Mouse (Mus musculus): ENCODE measurements around the gene Bco2.

Bco2 gene

DNA sequence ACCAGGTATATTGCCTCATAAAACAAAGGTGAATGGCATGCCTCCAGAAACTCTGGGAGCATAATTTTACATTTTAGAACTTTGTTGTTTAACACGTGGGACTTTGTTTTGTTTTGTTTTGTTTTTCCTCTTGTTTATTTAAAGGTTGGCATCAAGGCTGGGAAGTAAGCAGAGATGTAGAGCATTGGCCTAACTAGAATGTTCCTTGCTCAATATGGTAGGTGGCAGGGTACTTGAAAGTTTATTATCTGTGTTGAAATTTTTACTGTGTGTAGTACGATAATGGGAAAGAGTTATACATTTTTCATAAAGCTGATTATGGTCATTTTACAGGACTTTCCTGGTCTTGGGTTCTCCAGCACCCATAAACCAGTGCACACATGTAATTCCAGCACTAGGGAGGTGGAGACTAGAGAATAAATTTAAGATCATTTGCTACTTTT, 7.0 kb upstream of the Bco2 start:
- no peak for ATAC-seq (ENCODE audit: insufficient number of reproducible peaks, low FRiP score, low TSS enrichment)

DNA sequence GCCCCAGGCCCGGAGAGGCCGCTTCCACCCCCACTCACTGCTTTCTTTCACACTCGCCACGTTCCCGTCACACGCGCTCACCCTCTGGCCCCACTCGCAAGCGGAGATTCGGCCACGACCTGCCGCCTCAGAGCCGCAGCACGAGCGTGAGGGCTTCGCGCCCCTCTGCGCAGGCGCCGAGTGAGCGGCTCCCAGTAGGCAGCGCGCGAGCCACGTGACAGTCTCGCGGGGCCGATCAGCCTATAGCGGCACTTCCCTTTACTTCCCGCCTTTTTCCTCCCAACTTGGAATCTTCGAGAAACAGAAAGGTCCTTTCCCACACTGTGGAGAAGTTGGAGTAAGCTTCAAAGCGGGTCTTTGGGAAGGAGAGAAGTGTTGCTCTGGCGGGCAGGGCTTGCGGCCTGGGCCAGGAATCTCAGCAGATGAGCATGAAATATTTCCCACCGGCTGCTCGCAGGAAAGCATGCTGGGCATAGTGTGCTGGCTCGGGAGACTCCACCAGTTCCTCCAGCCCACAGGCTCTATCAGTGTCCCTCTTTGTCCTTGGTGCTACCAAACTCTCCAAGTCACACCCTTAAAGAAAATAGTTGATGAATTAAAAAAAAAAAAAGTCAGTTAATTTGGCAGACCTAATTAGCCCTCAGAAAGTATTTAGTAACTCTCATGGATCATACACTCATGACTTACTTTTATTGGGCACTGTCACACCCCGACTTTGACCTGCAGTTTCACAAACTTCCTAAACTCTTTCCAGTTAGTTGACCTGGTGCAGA, 6.3 kb upstream of the Bco2 start, which contains the start of gene Tex12:
Gene Tex12 (minus strand): TSS at position 181 of the 773 bp plus-strand sequence.
- ATAC-seq (ENCODE audit: insufficient number of reproducible peaks, low FRiP score, low TSS enrichment), result no peak

DNA sequence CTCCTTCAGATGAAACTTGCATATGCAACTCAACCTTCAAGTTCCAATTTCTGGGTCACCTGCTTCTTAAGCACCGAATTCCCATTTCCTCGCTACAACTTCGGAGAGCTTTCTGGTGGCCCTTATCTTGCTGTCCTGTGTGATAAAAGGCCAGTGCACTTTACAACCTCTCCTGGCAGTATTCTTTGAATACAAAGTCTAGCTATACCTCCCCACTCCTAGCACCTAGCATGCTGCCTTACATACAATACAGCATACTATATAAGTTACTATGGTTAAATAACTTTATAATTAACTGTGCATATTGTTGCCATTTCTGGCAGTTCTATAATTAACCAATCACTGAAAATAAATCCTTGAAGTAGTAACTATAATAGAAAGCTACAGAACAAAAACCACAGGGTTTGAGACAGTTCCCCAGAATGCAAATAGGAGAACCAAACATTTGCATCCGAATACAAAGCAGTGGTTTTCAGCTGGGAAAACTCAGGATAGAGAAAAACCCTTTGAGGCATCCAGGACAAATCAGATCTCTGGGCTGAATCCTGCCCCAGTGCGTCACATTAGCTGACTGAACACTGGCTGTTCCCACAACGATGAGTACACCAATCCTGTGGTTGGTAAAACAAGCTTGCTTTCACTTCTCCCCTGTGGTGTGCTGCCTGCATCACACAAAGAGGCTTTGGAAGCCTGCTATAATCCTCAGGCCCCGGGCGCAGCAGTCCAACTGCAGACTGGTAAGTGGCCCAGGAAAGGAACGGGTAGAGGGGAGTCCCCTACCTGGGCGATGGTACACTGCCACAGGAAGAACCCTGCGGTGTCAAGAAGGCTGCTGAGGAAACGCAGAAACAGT, 514 bp downstream of the Bco2 start, which contains the start of gene Il18:
Gene Il18 (plus strand): TSS at position 587 of the 853 bp plus-strand sequence.
- ATAC-seq (ENCODE audit: insufficient number of reproducible peaks, low FRiP score, low TSS enrichment), result no peak

DNA sequence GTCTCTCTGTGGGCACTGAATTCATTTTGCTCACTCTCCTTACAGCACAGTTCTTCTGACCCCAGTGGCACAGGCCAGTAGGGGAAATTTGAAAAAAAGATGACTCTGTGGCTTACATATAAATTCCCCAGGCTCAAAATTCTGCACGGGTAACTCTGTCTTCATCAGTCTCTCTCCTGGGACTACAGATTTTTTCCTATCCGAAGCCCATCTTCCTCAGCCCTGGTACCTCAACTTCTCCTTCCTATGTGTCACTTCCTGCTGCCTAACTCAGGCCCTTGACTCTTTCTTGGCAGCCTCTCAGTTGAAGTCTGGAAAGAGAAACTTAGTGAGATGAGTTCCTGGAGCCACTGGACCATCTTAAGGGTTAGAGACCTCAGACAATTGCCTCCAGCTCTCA, 1.4 kb downstream of the Bco2 start:
- no peak for ATAC-seq (ENCODE audit: insufficient number of reproducible peaks, low FRiP score, low TSS enrichment)

DNA sequence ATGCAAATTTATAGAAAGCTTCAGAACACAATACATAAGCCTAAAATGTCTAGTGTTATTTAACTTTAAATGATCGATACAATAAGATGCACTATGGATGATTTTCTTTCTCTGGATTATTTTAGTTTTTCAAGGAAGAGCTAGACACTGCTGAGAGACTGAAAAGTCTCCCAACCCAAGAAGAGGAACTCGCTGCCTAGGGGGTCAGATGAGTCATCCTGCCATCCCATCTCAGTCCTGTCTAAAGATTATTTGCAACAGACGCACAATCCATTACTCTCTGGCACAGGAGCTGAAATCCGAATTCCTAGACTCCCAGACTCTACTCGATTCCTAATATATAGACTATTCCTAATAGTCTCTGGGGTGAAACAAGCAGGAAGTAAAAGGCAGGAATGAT, 2.8 kb downstream of the Bco2 start:
- no peak for ATAC-seq (ENCODE audit: insufficient number of reproducible peaks, low FRiP score, low TSS enrichment)

DNA sequence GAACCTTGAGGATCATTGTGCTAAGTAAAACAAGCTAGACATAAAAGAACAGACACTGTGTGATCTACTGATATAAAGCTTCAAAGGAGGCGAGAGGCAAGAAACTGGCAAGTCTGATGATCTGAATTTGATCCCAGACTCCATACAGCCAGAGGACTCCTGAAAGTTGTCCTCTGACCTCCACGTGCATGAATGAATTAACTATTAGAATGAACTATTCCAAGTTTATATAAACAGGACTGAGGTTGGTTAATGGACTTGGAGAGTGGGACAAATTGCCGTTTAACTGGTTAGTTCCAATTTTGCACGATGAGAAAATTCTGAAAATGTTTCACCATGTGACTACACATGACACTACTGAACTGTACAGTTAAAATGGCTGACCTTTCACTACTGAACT, 6.0 kb downstream of the Bco2 start:
- ATAC-seq (ENCODE audit: insufficient number of reproducible peaks, low FRiP score, low TSS enrichment), result no peak

DNA sequence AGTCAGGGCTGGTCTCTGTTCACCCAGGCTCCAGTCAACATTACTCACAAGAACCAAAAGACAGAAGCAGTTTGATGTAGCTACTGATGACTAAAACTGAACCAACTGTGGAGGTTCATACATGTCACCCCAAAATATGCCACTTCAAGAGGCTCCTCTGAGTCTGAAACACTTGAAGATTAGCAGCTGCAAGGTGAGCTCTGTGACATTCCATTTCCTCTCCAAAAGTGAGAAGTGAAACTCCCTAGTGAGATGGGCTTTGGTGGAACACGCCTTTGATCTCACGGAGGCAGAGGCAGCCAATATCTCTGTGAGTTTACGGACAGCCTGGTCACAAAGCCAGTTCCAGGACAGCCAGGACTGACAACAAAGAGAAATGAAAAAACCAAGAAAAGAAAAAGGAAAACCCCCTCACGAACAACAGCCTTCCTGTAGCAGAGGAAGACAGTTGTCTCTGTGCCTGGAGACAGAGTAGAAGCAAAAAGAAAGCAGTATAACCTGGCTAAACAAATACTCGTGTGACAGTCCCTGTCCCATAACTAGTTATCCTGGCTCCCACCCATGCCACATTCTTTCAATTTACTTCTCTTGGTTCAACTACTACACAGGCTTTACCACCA, 7.0 kb downstream of the Bco2 start:
- ATAC-seq (ENCODE audit: insufficient number of reproducible peaks, low FRiP score, low TSS enrichment), result no peak

DNA sequence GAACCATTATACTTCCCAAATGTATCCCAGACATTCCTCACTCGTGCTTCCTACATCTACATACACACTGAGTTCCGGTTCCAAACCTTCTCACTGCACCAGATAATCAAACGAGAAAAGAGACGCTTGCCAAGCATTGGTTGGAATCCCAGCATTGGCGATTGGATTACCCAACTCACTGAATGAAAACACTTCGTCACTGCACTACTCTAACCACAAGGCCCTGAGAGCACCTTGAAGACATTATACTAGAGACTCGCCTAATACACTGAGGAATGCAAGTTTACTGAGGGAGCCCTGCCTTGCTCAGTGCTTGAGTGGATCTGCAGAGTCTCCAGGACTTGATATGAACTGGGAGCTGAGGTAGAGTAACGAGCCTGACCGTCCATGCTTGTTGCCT, 12.6 kb downstream of the Bco2 start:
- ATAC-seq (ENCODE audit: insufficient number of reproducible peaks, low FRiP score, low TSS enrichment), result no peak

DNA sequence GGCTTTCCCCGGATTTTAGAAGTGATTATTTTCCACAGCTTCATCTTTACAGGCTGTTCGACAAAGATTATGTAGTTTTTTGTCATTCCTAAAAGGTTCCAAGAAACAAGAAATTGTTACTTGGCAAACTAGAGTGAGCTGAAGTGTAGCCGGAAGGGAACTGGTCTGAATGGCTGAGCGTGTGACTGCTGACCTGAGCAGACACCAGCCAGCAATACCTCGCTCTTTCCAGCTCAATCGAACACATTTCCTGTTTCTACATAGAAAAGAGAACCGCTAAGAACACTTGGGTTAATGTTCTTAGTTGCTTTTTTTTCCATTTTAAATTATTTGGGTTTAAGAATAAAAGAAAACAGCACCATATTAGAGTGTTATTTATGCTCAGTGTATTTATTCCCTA, 14.8 kb downstream of the Bco2 start:
- ATAC-seq (ENCODE audit: insufficient number of reproducible peaks, low FRiP score, low TSS enrichment), result no peak

DNA sequence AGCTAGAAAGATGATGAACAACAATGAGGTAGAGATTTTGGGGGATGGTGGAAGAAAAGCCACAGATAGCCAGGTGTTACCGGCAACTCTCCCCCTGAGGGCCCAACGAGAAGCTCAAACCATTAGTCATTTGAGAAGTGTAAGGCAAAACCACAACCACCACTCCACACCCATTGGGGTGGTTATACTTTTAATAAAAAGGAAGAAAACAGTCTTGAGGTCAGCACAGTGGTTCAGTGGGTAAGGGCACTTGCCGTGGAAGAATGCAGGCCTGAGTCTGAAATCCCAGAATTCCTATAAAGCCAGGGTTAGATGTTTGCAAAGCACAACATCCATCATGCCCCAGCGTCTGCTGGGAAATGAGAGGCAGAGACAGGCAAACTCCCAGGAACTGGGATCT, 17.7 kb downstream of the Bco2 start:
- ATAC-seq (ENCODE audit: insufficient number of reproducible peaks, low FRiP score, low TSS enrichment), result no peak

DNA sequence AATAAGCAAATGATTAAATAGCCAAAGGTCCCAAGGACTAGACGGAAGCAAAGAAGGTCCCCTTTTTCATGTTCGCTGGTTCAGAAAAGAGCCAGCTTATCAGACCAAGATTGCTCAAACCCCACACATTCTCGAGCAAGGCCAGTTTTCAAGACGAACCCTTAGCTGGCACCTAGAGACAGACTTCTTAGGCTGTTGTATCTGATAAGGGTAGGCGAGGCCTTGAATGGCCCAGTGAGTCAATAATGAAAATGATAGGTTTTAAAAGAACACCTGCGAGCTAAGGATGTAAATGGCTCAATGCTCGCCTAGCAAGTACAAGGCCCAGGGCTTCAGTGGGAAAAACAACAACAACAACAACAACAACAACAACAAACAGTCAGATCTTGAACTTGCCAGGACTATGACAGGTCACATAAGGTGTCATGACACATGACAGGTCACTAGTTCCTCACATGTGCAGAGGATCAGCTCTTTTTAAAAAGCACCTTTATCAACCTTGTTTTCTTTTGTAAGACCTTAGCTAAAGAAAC, 18.3 kb downstream of the Bco2 start:
- no peak for ATAC-seq (ENCODE audit: insufficient number of reproducible peaks, low FRiP score, low TSS enrichment)

DNA sequence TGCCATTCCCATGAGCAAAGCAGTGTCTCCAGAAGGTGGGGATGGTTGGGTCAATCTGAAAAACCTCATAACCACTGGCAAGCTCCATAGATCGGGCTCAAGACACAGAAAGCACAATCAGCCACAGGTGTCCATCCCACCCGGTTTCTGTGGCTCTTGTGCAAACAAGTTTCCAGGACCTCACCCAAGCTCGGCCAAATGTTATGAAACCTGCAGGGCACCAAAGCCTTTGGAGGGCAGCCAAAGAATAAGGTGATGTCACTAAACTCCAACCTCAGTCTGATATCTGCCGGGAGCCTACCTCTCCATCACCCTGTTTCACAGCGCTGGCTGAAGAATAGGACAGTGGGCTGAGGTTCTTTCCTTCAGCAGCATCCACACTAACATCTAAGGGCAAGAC, 19.1 kb downstream of the Bco2 start:
- ATAC-seq (ENCODE audit: insufficient number of reproducible peaks, low FRiP score, low TSS enrichment), result no peak

DNA sequence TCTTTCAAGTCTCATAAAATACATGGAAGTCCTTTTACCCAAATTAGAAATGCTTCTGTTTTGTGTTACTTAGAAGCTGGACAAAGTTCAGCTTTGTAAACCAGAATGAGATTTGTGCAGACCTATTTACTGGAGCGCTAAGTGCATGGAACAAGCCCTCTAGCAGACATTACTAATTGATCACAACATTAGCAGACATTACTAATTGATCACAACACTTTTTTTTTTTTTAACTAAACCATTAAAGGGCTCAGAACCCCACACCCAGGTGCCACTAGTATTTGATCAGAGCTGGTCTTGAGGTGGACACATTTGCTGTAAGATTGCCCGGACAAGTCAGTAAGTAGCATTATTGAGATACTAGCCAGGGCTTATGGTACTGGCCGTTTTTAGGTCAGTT, 21.2 kb downstream of the Bco2 start:
- no peak for ATAC-seq (ENCODE audit: insufficient number of reproducible peaks, low FRiP score, low TSS enrichment)

DNA sequence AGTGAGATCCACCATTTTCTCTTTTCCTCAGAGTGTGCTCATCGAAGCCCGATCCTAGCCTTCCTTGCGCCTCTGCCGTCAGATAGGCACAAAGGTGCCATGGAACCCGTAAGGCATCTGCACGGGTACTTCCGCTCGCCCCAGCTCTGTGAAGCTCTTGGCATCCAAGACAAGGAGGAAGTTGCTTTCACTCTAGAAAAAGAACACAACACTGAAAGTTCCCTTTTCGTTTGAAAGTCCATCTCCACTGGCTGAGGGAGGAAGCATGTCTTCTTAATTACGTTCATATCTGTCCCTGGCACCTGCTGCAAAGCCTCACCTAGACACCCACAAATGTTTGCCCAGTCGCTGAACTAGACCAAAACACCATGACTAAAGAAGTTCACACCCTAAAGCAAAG, 21.7 kb downstream of the Bco2 start:
- ATAC-seq (ENCODE audit: insufficient number of reproducible peaks, low FRiP score, low TSS enrichment), result no peak

DNA sequence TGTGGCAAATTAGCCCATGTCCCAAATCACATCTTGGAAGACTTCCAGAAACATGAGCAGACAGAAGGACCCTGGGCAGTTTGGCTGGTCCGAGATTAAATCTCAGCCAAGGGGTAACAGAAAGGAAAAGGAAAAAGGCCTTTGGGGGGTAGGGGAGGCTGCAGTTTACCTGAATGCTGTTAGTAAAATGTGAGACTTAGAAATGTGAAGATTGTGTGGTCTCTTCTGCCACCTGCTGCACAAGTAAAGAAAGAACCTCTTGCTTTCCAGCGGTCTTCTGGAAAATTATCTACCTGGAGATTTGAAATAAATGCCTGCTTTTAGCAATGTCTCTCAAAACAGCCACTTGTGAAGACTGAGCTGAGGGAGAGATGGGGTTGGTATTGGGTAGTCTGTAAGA, 24.1 kb downstream of the Bco2 start:
- no peak for ATAC-seq (ENCODE audit: insufficient number of reproducible peaks, low FRiP score, low TSS enrichment)

DNA sequence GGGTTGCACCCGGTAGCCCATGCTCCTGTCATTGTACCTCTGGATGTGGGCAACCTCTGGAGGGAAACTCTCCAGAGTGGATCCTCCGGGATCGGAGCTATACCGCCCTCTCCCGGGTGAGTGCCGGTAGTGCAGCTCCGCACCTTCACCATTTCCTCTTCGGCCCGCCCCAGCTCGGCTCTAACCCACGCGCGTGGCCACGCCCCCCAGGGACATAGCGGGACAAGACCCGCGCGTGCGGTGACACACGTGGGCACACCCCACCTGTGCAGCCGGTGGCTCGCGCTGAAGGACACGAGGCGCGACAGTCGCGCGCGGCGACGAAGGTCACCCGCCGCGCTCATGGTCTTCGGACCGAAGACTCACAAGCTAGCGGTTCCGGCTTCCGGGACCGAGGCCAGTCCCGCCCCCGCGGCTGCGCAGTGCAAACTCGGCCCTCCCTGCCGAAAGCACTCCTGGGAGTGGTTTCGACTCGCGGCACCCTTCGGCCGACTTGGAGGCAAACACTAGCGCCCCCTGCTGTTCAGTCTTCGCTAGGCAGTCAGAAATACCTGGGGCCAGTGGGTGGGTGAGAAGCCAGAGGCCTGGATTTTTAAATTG, 26.6 kb downstream of the Bco2 start, which contains the start of gene Pts:
Gene Pts (minus strand): TSS at position 432 of the 600 bp plus-strand sequence.
- ATAC-seq (ENCODE audit: insufficient number of reproducible peaks, low FRiP score, low TSS enrichment), result peak; percentile 97

DNA sequence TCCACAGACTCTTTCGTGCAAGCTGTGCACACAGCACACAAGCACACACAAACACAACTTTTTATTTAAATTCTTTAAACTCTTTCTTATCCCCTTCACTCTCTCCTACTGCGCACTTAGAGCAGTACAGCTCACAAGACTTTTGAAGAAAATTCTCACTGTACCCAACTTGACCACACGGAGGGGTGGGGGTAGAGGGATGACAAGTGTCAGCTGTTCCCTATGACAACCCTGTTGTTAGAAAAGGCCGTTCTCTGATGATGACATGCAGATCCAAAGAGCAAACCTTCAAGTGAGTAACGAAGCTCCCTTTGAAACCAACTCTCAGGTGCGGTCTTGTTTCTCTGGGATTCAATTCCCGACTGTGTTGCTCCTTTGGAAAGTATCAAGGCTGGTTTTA, 27.1 kb downstream of the Bco2 start:
- no peak; the same call in 1 of the 2 replicates for ATAC-seq (ENCODE audit: insufficient number of reproducible peaks, low FRiP score, low TSS enrichment)

DNA sequence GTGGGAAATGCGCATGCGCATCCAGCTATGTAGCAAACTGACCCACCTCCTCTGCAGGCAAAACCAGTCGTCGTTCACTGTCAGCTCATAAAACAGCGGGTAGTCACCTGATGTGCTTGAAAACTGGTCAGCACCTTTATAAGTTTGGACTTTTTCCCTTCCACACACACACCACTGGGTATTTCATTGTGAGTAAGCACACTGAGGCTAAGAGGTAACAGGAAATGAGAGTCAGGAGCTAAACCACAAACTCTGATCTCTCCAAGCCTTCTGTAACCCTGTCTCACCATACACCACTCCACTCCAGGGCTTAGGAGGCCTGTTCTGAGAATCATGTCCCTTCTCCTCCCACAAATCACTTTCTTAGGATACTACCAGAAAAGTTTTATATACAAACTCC, 29.4 kb downstream of the Bco2 start:
- ATAC-seq (ENCODE audit: insufficient number of reproducible peaks, low FRiP score, low TSS enrichment), result no peak

DNA sequence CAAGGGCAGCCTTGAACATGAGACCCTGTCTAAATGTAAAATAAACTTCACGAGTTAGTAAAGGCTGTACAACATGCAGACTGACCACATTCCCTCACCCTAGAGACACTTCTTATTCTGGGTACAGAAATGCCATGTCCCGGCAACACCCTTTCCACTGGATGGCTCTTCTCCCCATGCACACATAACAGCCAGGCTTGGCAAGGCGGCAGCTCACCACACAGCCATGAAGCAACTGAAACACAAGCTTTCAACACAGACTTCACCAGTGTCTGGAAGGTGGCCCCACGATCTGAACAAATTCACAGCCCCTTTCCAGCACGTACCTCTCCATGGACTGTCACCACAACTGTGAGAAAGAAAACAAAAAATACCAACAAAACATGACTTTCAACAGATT, 30.0 kb downstream of the Bco2 start:
- ATAC-seq (ENCODE audit: insufficient number of reproducible peaks, low FRiP score, low TSS enrichment), result no peak

DNA sequence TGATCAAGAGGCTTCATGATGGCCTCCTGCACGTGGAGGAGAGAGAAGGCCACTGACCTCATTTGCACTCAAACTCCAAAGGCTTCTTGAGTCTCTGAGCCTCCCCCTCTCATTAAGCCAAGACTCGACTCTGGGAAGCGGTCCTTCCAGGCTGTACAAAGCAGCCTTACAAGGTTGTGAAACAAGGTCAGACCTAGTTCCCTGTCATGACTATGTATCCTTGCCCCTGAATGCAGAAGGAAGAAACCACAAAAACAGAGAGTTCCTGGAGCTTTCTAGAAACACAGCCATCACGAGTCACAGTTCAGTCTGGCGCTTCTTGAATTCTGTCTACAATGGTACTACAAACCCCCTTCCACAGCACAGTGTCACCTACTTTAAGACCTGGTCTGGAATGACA, 32.4 kb downstream of the Bco2 start:
- no peak for ATAC-seq (ENCODE audit: insufficient number of reproducible peaks, low FRiP score, low TSS enrichment)
